Mouse (Mus musculus): ENCODE measurements at regions not wholly inside any gene's neighbourhood (a gene's known extent, or its start where the extent isn't known, plus 50 kb on each side); places are given as distances from the start of the nearest gene placed in this dataset.

DNA sequence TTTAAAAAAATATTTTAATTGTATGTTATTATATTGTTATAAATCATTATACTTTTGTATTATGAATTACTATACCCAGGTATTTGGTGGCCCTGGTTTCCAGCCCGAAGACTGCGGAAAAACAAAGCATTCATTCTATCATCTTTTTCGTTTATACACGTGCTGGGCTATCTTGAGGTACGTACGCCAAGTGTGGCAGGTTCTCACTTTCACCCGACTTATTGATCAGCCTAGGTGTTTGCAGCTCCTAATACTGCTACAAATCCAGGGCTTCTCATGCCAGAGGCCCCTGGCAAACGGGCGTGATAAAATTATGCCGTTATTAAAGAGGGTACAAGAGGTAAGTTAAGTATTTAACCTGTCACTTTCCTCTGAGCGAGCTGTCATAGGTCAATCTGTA lies 145.5 kb downstream of the Tbc1d30 start:
- H3K4me1 ChIP-seq (ENCODE audit: control insufficient read depth in 1 of 2, insufficient read depth in 2 of 2) = no peaks in the 10 kb centered on the region
- H3K79me2 ChIP-seq (replicated peaks; ENCODE audit: control insufficient read depth, extremely low read depth, insufficient read depth, poor library complexity, severe bottlenecking) = no peaks in the 10 kb centered on the region
- H3K27ac ChIP-seq (ENCODE audit: insufficient read depth, low read depth) = no peak overlapping the region
- H3K4me3 ChIP-seq (replicated peaks in 1 of 3; ENCODE audit: low read depth in 2 of 3, low read length in 2 of 3, poor library complexity in 1 of 3) = no peak overlapping the region
- TF ChIP-seq JUN (IDR thresholded peaks at IDR 0.05; ENCODE audit: insufficient read depth, low read depth, low read length) (no peak), ELF1 (IDR thresholded peaks at IDR 0.05; ENCODE audit: low read depth, low read length) (no peak), RAD21 (IDR thresholded peaks at IDR 0.05; ENCODE audit: low read depth, low read length) (no peak), KAT2A (IDR thresholded peaks at IDR 0.05; ENCODE audit: insufficient replicate concordance, low read length) (no peak), GABPA (IDR thresholded peaks at IDR 0.05; ENCODE audit: insufficient replicate concordance, low read depth, low read length) (no peak), IRF4 (IDR thresholded peaks at IDR 0.05; ENCODE audit: low read depth, low read length) (no peak), UBTF (IDR thresholded peaks at IDR 0.05; ENCODE audit: low read depth, low read length) (no peak), NRF1 (IDR thresholded peaks at IDR 0.05; ENCODE audit: low read depth, low read length) (no peak), ZMIZ1 (IDR thresholded peaks at IDR 0.05; ENCODE audit: low read depth, low read length) (no peak), NELFE (IDR thresholded peaks at IDR 0.05; ENCODE audit: low read depth, low read length) (no peak), EP300 (IDR thresholded peaks at IDR 0.05; ENCODE audit: low read length) (no peak), MEF2A (IDR thresholded peaks at IDR 0.05; ENCODE audit: borderline replicate concordance, low read depth, low read length) (no peak)
- in situ Hi-C loops (cut with MboI; ENCODE audit: low pct_ligation_motif_present, low pct_unique_long_range_greater_than_20kb, low sequenced_read_pairs) (no loop called here), dilution Hi-C loops (cut with MboI; ENCODE audit: extremely low pct_ligation_motif_present, extremely low pct_unique_long_range_greater_than_20kb, low sequenced_read_pairs) (no loop called here)
- no peaks in the 10 kb centered on the region for H3K9me3 ChIP-seq (replicated peaks; ENCODE audit: low read length)
- H3K9ac ChIP-seq (ENCODE audit: insufficient read depth, low read depth) = no peak overlapping the region
- H3K4me2 ChIP-seq (ENCODE audit: insufficient read depth, low read depth, poor library complexity, severe bottlenecking) = no peak overlapping the region
- DNase-seq (ENCODE audit: extremely low read depth) = no peak
- H3K27me3 ChIP-seq (replicated peaks) = no peaks in the 10 kb centered on the region
- H3K36me3 ChIP-seq (replicated peaks in 1 of 2; ENCODE audit: control insufficient read depth in 1 of 2, insufficient read depth in 1 of 2, low read length in 1 of 2) = no peaks in the 10 kb centered on the region

DNA sequence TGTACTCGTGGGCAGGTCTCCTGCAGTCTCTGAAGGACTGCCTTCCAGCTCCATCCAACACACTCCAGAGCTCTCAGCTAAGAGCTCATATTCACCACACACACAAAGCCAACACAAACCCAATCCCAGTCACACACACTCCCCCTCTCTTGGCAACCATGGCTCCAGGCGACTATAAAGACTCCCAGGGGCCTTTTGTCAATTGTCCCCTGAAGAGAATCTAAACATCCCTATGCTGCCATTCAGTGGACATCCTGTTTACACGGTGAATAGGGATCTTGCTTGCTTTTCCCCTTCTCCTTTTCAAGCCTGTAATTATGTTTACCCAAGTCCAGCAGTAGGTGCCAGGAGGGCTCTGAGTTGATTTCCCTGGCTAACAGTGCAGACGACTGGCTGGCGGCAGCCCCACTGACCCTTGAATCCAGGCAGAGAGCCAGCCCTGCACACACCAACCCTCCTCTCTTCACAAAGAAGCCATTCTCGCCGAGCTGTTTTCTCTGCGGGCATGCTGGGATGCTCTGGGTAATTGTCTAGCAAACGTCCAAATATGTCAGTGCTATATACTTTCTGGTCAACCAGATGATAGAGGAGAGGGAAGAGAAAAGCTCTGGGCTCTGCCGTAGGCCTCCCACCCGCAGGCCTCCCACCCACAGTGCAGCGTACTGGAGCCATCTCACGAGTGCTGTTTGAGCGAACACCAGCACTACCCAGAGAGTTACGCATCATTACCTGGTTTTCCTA lies 144.9 kb downstream of the Tbc1d30 start:
- Histone ChIP-seq H3K36me3 (replicated peaks in 1 of 2; ENCODE audit: control insufficient read depth in 1 of 2, insufficient read depth in 1 of 2, low read length in 1 of 2) (no peaks in the 10 kb centered on the region), H3K4me2 (ENCODE audit: insufficient read depth, low read depth, poor library complexity, severe bottlenecking) (no peak overlapping the region), H3K9me3 (replicated peaks; ENCODE audit: low read length) (no peaks in the 10 kb centered on the region), H3K27me3 (replicated peaks) (no peaks in the 10 kb centered on the region), H3K9ac (ENCODE audit: insufficient read depth, low read depth) (no peak overlapping the region), H3K27ac (ENCODE audit: insufficient read depth, low read depth) (no peak overlapping the region), H3K4me3 (replicated peaks in 1 of 3; ENCODE audit: low read depth in 2 of 3, low read length in 2 of 3, poor library complexity in 1 of 3) (no peak overlapping the region), H3K79me2 (replicated peaks; ENCODE audit: control insufficient read depth, extremely low read depth, insufficient read depth, poor library complexity, severe bottlenecking) (no peaks in the 10 kb centered on the region), H3K4me1 (ENCODE audit: control insufficient read depth in 1 of 2, insufficient read depth in 2 of 2) (no peaks in the 10 kb centered on the region)
- no peak for DNase-seq (ENCODE audit: extremely low read depth)
- no peak for TF ChIP-seq JUN (IDR thresholded peaks at IDR 0.05; ENCODE audit: insufficient read depth, low read depth, low read length)
- no peak for TF ChIP-seq ZKSCAN1 (IDR thresholded peaks at IDR 0.05; ENCODE audit: borderline replicate concordance, low read depth, low read length)
- no peak for TF ChIP-seq ZMIZ1 (IDR thresholded peaks at IDR 0.05; ENCODE audit: low read depth, low read length)
- no peak for TF ChIP-seq POLR2AphosphoS2 (IDR thresholded peaks at IDR 0.05; ENCODE audit: low read depth, low read length)
- TF ChIP-seq MXI1 (IDR thresholded peaks at IDR 0.05; ENCODE audit: low read depth, low read length) = no peak
- TF ChIP-seq TBP (conservative IDR thresholded peaks at IDR 0.05; ENCODE audit: low read depth, low read length) = no peak
- no peak for TF ChIP-seq MAZ (IDR thresholded peaks at IDR 0.05; ENCODE audit: low read depth, low read length)
- no peak for TF ChIP-seq NRF1 (IDR thresholded peaks at IDR 0.05; ENCODE audit: low read depth, low read length)
- TF ChIP-seq IRF4 (IDR thresholded peaks at IDR 0.05; ENCODE audit: low read depth, low read length) = no peak
- no peak for TF ChIP-seq KAT2A (IDR thresholded peaks at IDR 0.05; ENCODE audit: insufficient replicate concordance, low read length)
- in situ Hi-C loops (cut with MboI; ENCODE audit: low pct_ligation_motif_present, low pct_unique_long_range_greater_than_20kb, low sequenced_read_pairs) = no loop called here
- dilution Hi-C loops (cut with MboI; ENCODE audit: extremely low pct_ligation_motif_present, extremely low pct_unique_long_range_greater_than_20kb, low sequenced_read_pairs) = no loop called here
